Mouse (Mus musculus) embryonic facial prominence, embryonic 11.5 days (tissue): ENCODE measurements around the gene Tspan12. TPM values are rescaled to one million over a fixed set of nuclear protein-coding genes. Genes with fewer than 3 reads are reported as not detected.

Experiments
- ATAC-seq: fragments of 200-750 bp; cut with Nextera tagmentation; replicated peaks from 2 replicates; pipeline ENCODE4 v1.8.0; 2017; ENCODE audit warnings: low read depth; ENCODE audit not compliant: insufficient number of reproducible peaks, low FRiP score, low TSS enrichment
- DNase-seq: peaks from one replicate; pipeline ENCODE4 v3.0.0-alpha.2; 2015; ENCODE audit warnings: low spot score
- H3K27ac ChIP-seq: fragments of 300-500 bp; sonication (generic); replicated peaks from 2 replicates; pipeline ENCODE4 v1.5.1; 2014; ENCODE audit warnings: mild to moderate bottlenecking, low read depth, low read length, control low read depth
- H3K27me3 ChIP-seq: fragments of 300-500 bp; sonication (generic); 2 replicates; pipeline ENCODE4 v1.6.1; 2014; ENCODE audit warnings: mild to moderate bottlenecking, low read length, moderate library complexity, mixed read lengths; ENCODE audit not compliant: control insufficient read depth, insufficient read depth
- H3K36me3 ChIP-seq: fragments of 300-500 bp; sonication (generic); replicated peaks from 2 replicates; pipeline ENCODE4 v1.6.1; 2014; ENCODE audit warnings: low read depth, mild to moderate bottlenecking, low read length, moderate library complexity, mixed read lengths; ENCODE audit not compliant: control insufficient read depth, insufficient read depth
- H3K4me1 ChIP-seq: fragments of 300-500 bp; sonication (generic); 2 replicates; pipeline ENCODE4 v1.6.1; 2014; ENCODE audit warnings: low read length, mixed read lengths; ENCODE audit not compliant: control insufficient read depth, insufficient read depth
- H3K4me2 ChIP-seq: fragments of 300-500 bp; sonication (generic); 2 replicates; pipeline ENCODE4 v1.6.1; 2014; ENCODE audit warnings: low read depth, mild to moderate bottlenecking, control low read depth, low read length, moderate library complexity
- H3K4me3 ChIP-seq: fragments of 300-500 bp; sonication (generic); 2 replicates; pipeline ENCODE4 v1.5.1; 2014; ENCODE audit warnings: low read depth, low read length, control low read depth
- H3K9ac ChIP-seq: fragments of 300-500 bp; sonication (generic); replicated peaks from 2 replicates; pipeline ENCODE4 v1.6.1; 2014; ENCODE audit warnings: mild to moderate bottlenecking, control low read depth, low read length
- H3K9me3 ChIP-seq: fragments of 300-500 bp; sonication (generic); replicated peaks from 2 replicates; pipeline ENCODE4 v1.6.1; 2016; ENCODE audit warnings: mild to moderate bottlenecking, low read length, inconsistent platforms, mixed read lengths; ENCODE audit not compliant: control insufficient read depth
- WGBS: fragments of 180-500 bp; shearing (Covaris S2); extraction: QIAGEN DNeasy Blood & Tissue Kit; methylation state at CpG from one replicate; pipeline ENCODE4 v1.1.7; 2014; 5-methylcytosine and 5-hydroxymethylcytosine counted together
- polyA plus RNA-seq: library from polyadenylated mRNA; unstranded; fragments of >200 nt; fragmentation: Nextera tagmentation; extraction: Ambion mirVana; gene quantifications from 2 replicates; pipeline ENCODE4 v1.2.1, GENCODE M21; 2014

Gene Tspan12
- polyA plus RNA-seq, 1 experiment from 2014 or later = 63.9 TPM

- DNase-seq = no peak
These were observed 107.6 kb downstream of the Tspan12 start for GRCm38 (mm10) chr6:21744615-21745266.

GRCm38 (mm10) chr6:21740606-21741005, 111.7 kb downstream of the Tspan12 start:
- H3K9me3 ChIP-seq = no peaks in the 10 kb centered on the region
- H3K27ac ChIP-seq = no peak overlapping the region
- no peak overlapping the region for H3K9ac ChIP-seq
- H3K4me3 ChIP-seq = no peak overlapping the region
- H3K36me3 ChIP-seq = no peaks in the 10 kb centered on the region
- DNase-seq (no peak), ATAC-seq (no peak)
- no peaks in the 10 kb centered on the region for H3K4me1 ChIP-seq
- 61% methylated on average over 2 of the region's 2 CpGs for whole genome bisulfite sequencing
- H3K4me2 ChIP-seq = no peak overlapping the region
- H3K27me3 ChIP-seq = no peaks in the 10 kb centered on the region

More at GRCm38 (mm10) chr6:21744615-21745266, 107.6 kb downstream of the Tspan12 start:
- Histone ChIP-seq H3K4me1 (no peaks in the 10 kb centered on the region), H3K27ac (no peak overlapping the region), H3K27me3 (no peaks in the 10 kb centered on the region), H3K4me2 (no peak overlapping the region), H3K36me3 (no peaks in the 10 kb centered on the region), H3K9ac (no peak overlapping the region), H3K4me3 (no peak overlapping the region), H3K9me3 (no peaks in the 10 kb centered on the region)
- no peak for ATAC-seq
- 79% methylated on average over 3 of the region's 3 CpGs for WGBS

GRCm38 (mm10) chr6:21722238-21722637, 130.1 kb downstream of the Tspan12 start:
- H3K4me1 ChIP-seq = no peaks in the 10 kb centered on the region
- H3K4me2 ChIP-seq = no peak overlapping the region
- WGBS = 87% methylated on average over 10 of the region's 10 CpGs
- no peak overlapping the region for H3K9ac ChIP-seq
- H3K9me3 ChIP-seq = no peaks in the 10 kb centered on the region
- DNase-seq (no peak), ATAC-seq (no peak)
- H3K27ac ChIP-seq = no peak overlapping the region
- H3K27me3 ChIP-seq = no peaks in the 10 kb centered on the region
- no peak overlapping the region for H3K4me3 ChIP-seq
- H3K36me3 ChIP-seq = no peaks in the 10 kb centered on the region

Other genes starting within 250 kb of the Tspan12 start
- gene Ing3, start 97.1 kb upstream of the Tspan12 start, polyA plus RNA-seq = 51.1 and 51.7 TPM in 2 replicates
- gene Cped1, start 133.4 kb upstream of the Tspan12 start, polyA plus RNA-seq = 40.2 and 42.3 TPM in 2 replicates